Mouse (Mus musculus) G1E (cell line): ENCODE measurements around the gene Stk25.

ENCODE experiments used
- CTCF ChIP-seq: IDR thresholded peaks from 2 replicates; pipeline ENCODE4 v1.5.1; 2012; ENCODE audit warnings: low read depth, low read length, inconsistent platforms, mixed read lengths
- GATA1 ChIP-seq: IDR thresholded peaks from 2 replicates; pipeline ENCODE4 v1.6.1; 2012; ENCODE audit warnings: borderline replicate concordance, low read length, inconsistent platforms, mixed read lengths
- TAL1 ChIP-seq: conservative IDR thresholded peaks from 2 replicates; pipeline ENCODE4 v1.6.1; 2012; ENCODE audit warnings: low read depth, low read length, inconsistent platforms, mixed read lengths

- no peak for TF ChIP-seq CTCF
- TF ChIP-seq GATA1 = no peak
- TF ChIP-seq TAL1 = no peak
Observed at GRCm38 (mm10) chr1:93636211-93636897, 22.1 kb downstream of the Stk25 start.
